ENCODE assay signal across 8 mouse cellular contexts in genomic region chr2:3474861-3475283, GRCm38 (mm10). TPM values are rescaled to one million over a fixed set of nuclear protein-coding genes. Genes with fewer than 3 reads are reported as not detected.
DNase-seq lines count a peak whose midpoint lies in the region; ATAC-seq and TF ChIP-seq lines count a peak whose summit lies in the region.

Gene Suv39h2, minus strand, starts transcription at chr2:3475031.

- intact Hi-C loops in heart, postnatal 25 days (cut with DNase I) = loop anchor here (2.0 to 5.0 kb wide), 2 partner anchors 36 to 53 kb away; partner anchors contain the start of genes Dclre1c and Meig1

- H3K9ac ChIP-seq in ES-E14 (ENCODE audit: insufficient read depth, low read depth, low read length, poor library complexity, severe bottlenecking) = peak within 1 kb of the TSS; percentile 89
- peak within 1 kb of the TSS; percentile 76 for H3K9ac ChIP-seq in forebrain, embryonic 15.5 days (replicated peaks)

- peak; percentile 86; the same call in 1 of the 2 replicates for TF ChIP-seq POLR2A in lung, adult 2 months (IDR thresholded peaks at IDR 0.05; ENCODE audit: borderline replicate concordance, extremely low read depth, low read depth, low read length)

- no peak for TF ChIP-seq CTCF in lung, adult 2 months (IDR thresholded peaks at IDR 0.05; ENCODE audit: insufficient read depth, low read length)

- peak within 1 kb of the TSS; percentile 67 for H3K4me2 ChIP-seq in forebrain, embryonic 15.5 days (replicated peaks)

- H3K27ac ChIP-seq in ES-E14 (ENCODE audit: insufficient read depth, low read depth, low read length, poor library complexity, severe bottlenecking) = peak within 1 kb of the TSS; percentile 72
- H3K27ac ChIP-seq in forebrain, embryonic 15.5 days (replicated peaks) = peak within 1 kb of the TSS; percentile 92

- H3K4me1 ChIP-seq in ES-E14 (ENCODE audit: control insufficient read depth in 2 of 2, insufficient read depth in 2 of 2, low read length in 2 of 2, poor library complexity in 1 of 2) = peaks cover 0 to 2% of the 10 kb centered on the region in 2 experiments; a peak in 2 of 4 replicates
- H3K4me1 ChIP-seq in forebrain, embryonic 15.5 days = peaks cover 17% of the 10 kb centered on the region
- peaks cover 8% of the 10 kb centered on the region for H3K4me1 ChIP-seq in lung, adult 2 months (ENCODE audit: control insufficient read depth, insufficient read depth, low read length)

- no peaks in the 10 kb centered on the region for H3K27me3 ChIP-seq in forebrain, embryonic 15.5 days

- H3K36me3 ChIP-seq in ES-E14 (ENCODE audit: control insufficient read depth, insufficient read depth, low read length, poor library complexity, severe bottlenecking) = peaks cover 6% of the 10 kb centered on the region; the same call in 1 of the 2 replicates
- H3K36me3 ChIP-seq in forebrain, embryonic 15.5 days = peaks cover 3% of the 10 kb centered on the region; the same call in 1 of the 2 replicates

- peak within 1 kb of the TSS; percentile 94 to 98 for H3K4me3 ChIP-seq in ES-E14 (ENCODE audit: insufficient read depth in 1 of 2, low read depth in 1 of 2, low read length in 2 of 2, poor library complexity in 1 of 2, severe bottlenecking in 1 of 2)
- peak within 1 kb of the TSS; percentile 93 for H3K4me3 ChIP-seq in forebrain, embryonic 15.5 days
- H3K4me3 ChIP-seq in lung, adult 2 months (replicated peaks; ENCODE audit: extremely low read depth, low read depth, low read length) = peak within 1 kb of the TSS; percentile 95

- no peaks in the 10 kb centered on the region for H3K9me3 ChIP-seq in ES-E14 (ENCODE audit: control insufficient read depth, insufficient read depth, low read depth, low read length)
- no peaks in the 10 kb centered on the region for H3K9me3 ChIP-seq in forebrain, embryonic 15.5 days

- DNase-seq in ES-E14 (ENCODE audit: low read depth, low spot score) = peak; percentile 83
- DNase-seq in cerebellum, adult 11-12 months = peak; percentile 95
- peak; percentile 93 for DNase-seq in heart, postnatal 25 days (ENCODE audit: low spot score)
- DNase-seq in layer of hippocampus, adult 18-20 months (ENCODE audit: low spot score in 2 of 2) = peak; percentile 95 to 97
- peak; percentile 97 for DNase-seq in lung, adult 2 months
- DNase-seq in thymus, adult 18-20 months = peak; percentile 93 to 94

- peak; percentile 95 for ATAC-seq in forebrain, embryonic 15.5 days (replicated peaks)
- ATAC-seq in neutrophil, adult 5-6 weeks (ENCODE audit: extremely low read depth, insufficient number of reproducible peaks, low FRiP score, poor library complexity, severe bottlenecking) = peak; percentile 92

- in situ Hi-C loops in ES-E14 (cut with MboI; ENCODE audit: low sequenced_read_pairs in 2 of 2, unreplicated experiment in 2 of 2) = no loop called here

- under 1% methylated on average over 42 of the region's 42 CpGs for WGBS in forebrain, embryonic 15.5 days
- under 1% methylated on average over 40 of the region's 42 CpGs for whole genome bisulfite sequencing in lung, adult 2 months

TF ChIP-seq in ES-E14, 5 proteins besides CTCF, POLR2A, EP300 and RAD21:
- no peak for TF ChIP-seq CHD2 (IDR thresholded peaks at IDR 0.05; ENCODE audit: low read depth, low read length)
- no peak for TF ChIP-seq ZC3H11A (IDR thresholded peaks at IDR 0.05; ENCODE audit: borderline replicate concordance, low read depth, low read length)
- TF ChIP-seq HCFC1 (IDR thresholded peaks at IDR 0.05; ENCODE audit: borderline replicate concordance, insufficient read depth, low read length) = no peak
- no peak for TF ChIP-seq MAFK (IDR thresholded peaks at IDR 0.05; ENCODE audit: insufficient read depth, low read depth, low read length)
- no peak for TF ChIP-seq ZNF384 (IDR thresholded peaks at IDR 0.05; ENCODE audit: low read depth, low read length)

RNA-seq across cellular contexts. Expression of gene Suv39h2, which starts in this region (rescaled TPM):
- 21.3 and 22.8 TPM in 2 replicates for total RNA-seq in ES-E14 (2012; rRNA removed)
- 16.6 and 17.1 TPM in 2 replicates for polyA plus RNA-seq in forebrain, embryonic 15.5 days (2015; fragmentation: Nextera tagmentation; extraction: Ambion mirVana)
- under 1 TPM; 0.70 to 0.75 TPM for total RNA-seq in heart, postnatal 25 days (2021)
- 1 to 10 TPM; 3.6 to 4.3 TPM for total RNA-seq in layer of hippocampus, adult 18-20 months (2021)
- polyA plus RNA-seq in lung, adult 2 months (2012; rRNA removed) = 0.25 and 0.26 TPM in 2 replicates
- 0.47 and 1.4 TPM in 2 replicates for total RNA-seq in neutrophil, adult 5-6 weeks (2017)

Comparison
In these comparisons a context has a peak if more than half of its experiments do, and no peak if none do; other contexts are left out.
1. Peak in every context shown above with its lines: DNase-seq, ATAC-seq, H3K4me3 ChIP-seq and H3K27ac ChIP-seq.
2. RNA of gene Suv39h2 (polyA plus RNA-seq): 16.6 to 17.1 TPM in forebrain, embryonic 15.5 days; 0.25 to 0.26 TPM in lung, adult 2 months; every median in the first group is over 10 times any median in the second.
3. Peak in DNase-seq in heart, postnatal 25 days; RNA of the gene not detected or under 1 TPM.
4. Peak in DNase-seq and H3K4me3 ChIP-seq in lung, adult 2 months; RNA of the gene not detected or under 1 TPM.